10 mouse cellular contexts compared by ENCODE assay signal in the genomic region with DNA sequence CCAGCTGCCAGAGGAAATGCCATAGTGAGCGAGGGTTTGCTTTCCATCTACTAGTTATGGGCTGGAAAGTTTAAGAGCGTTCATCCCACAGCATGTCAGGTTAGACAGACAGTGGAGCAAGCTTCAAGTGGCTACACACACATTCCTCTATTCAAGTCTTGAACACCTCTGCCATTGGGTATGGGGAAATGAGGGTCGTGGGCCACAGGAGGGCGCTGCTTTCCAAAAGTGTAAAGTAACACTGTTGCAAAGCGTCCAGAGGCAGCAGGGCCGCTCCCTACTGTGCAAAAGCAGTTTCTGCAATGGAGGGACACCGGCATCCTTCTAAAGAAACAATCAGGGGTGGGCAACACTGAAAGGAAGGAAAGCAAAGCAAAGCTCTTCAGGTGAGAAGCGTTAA.
DNase-seq lines count a peak whose midpoint lies in the region; ATAC-seq and TF ChIP-seq lines count a peak whose summit lies in the region.
"Had no signal": no experiment of that assay in that cellular context is flagged by ENCODE, and none has a peak within 500 bp of the region (broad histone marks: within the 10 kb centered on the region; RNA-seq: fewer than 3 reads in every experiment).

No protein-coding gene starts in this region.

- H3K4me2 ChIP-seq in lung, embryonic 14.5 days: no peak overlapping the region
- H3K4me2 ChIP-seq: limb, embryonic 12.5 days; neural tube, embryonic 13.5 days had no signal

- H3K9ac ChIP-seq in lung, embryonic 14.5 days: no peak overlapping the region
- H3K9ac ChIP-seq: limb, embryonic 12.5 days; neural tube, embryonic 13.5 days had no signal

- H3K36me3 ChIP-seq in lung, embryonic 14.5 days (ENCODE audit: insufficient read depth): peaks cover 52% of the 10 kb centered on the region

- no peak overlapping the region for H3K27ac ChIP-seq in lung, embryonic 14.5 days (ENCODE audit: low read depth)
- H3K27ac ChIP-seq: limb, embryonic 12.5 days; neural tube, embryonic 13.5 days had no signal

- no peaks in the 10 kb centered on the region for H3K4me1 ChIP-seq in lung, embryonic 14.5 days (ENCODE audit: insufficient read depth)
- H3K4me1 ChIP-seq: limb, embryonic 12.5 days; neural tube, embryonic 13.5 days had no signal

- peak; percentile 31; the same call in 1 of the 2 replicates for TF ChIP-seq CTCF in lung, embryonic 14.5 days (IDR thresholded peaks at IDR 0.05; ENCODE audit: low read depth)

- 71% methylated on average over 8 of the region's 8 CpGs for WGBS in lung, embryonic 14.5 days

- no peak for DNase-seq in frontal cortex, adult 2 months (ENCODE audit: extremely low spot score in 1 of 2, low spot score in 1 of 2)
- DNase-seq in lung, embryonic 14.5 days: no peak
- no peak for DNase-seq in lung, postnatal 4 days
- DNase-seq in testis, postnatal 10 days (ENCODE audit: low spot score): peak; percentile 67
- DNase-seq in urinary bladder, postnatal 10 days (ENCODE audit: low spot score): no peak
- DNase-seq in retina, postnatal 1 day: no peak

- H3K9me3 ChIP-seq in lung, embryonic 14.5 days (ENCODE audit: low read depth, low read length): no peaks in the 10 kb centered on the region
- H3K9me3 ChIP-seq: limb, embryonic 12.5 days; neural tube, embryonic 13.5 days had no signal

- H3K4me3 ChIP-seq in lung, embryonic 14.5 days (ENCODE audit: low read depth, low read length): no peak overlapping the region
- H3K4me3 ChIP-seq: limb, embryonic 12.5 days; neural tube, embryonic 13.5 days had no signal

- ATAC-seq in frontal cortex, adult (ENCODE audit: low TSS enrichment): 0 out of 2 replicates have a peak, but pooled peaks have one; percentile 16
- ATAC-seq in lung, embryonic 14.5 days (ENCODE audit: insufficient read depth): no peak
- ATAC-seq in common myeloid progenitor, adult 5-6 weeks (replicated peaks; ENCODE audit: low read depth, poor library complexity, severe bottlenecking): peak; percentile 60; the same call in 1 of the 2 replicates

- H3K27me3 ChIP-seq in lung, embryonic 14.5 days (ENCODE audit: insufficient read depth, low read length): no peaks in the 10 kb centered on the region
- H3K27me3 ChIP-seq: neural tube, embryonic 13.5 days had no signal
